Mouse (Mus musculus) hematopoietic multipotent progenitor cell, adult 10-12 weeks (in vitro differentiated cells): Measurements from ENCODE around the gene Bora. TPM values are rescaled to one million over a fixed set of nuclear protein-coding genes. Genes with fewer than 3 reads are reported as not detected.

Experiments used
- polyA plus RNA-seq: library from polyadenylated mRNA; stranded (reverse); fragments of >175 nt; gene quantifications from 2 replicates; pipeline ENCODE4 v1.2.3, GENCODE M21; 2012; ENCODE audit warnings: low replicate concordance

The Bora gene
- polyA plus RNA-seq = 1.2 and 3.7 TPM in 2 replicates

GRCm38 (mm10) chr14:99046031-99046781, at the start of gene Bora, which contains the start of gene Mzt1:
TSS of gene Bora (plus strand) at chr14:99046222.
TSS of gene Mzt1 (minus strand) at chr14:99046134.

GRCm38 (mm10) chr14:99099267-99099966, 53.4 kb downstream of the Bora start, which contains the start of the genes Pibf1 and Dis3:
TSS of gene Pibf1 (plus strand) at chr14:99099424.
TSS of gene Dis3 (minus strand) at chr14:99099770.

Other genes starting within 250 kb of the Bora start
- not detected in 2 replicates for gene Rpl36a-ps1, start 51.9 kb upstream of the Bora start, polyA plus RNA-seq
- 9.7 and 12.8 TPM in 2 replicates for gene Mzt1, start 88 bp upstream of the Bora start, polyA plus RNA-seq
- gene Pibf1, start 53.2 kb downstream of the Bora start, polyA plus RNA-seq = 0.52 and 1.1 TPM in 2 replicates
- gene Dis3, start 53.5 kb downstream of the Bora start, polyA plus RNA-seq = 5.1 and 8.0 TPM in 2 replicates